Mouse (Mus musculus) bone marrow macrophage, adult 2 months (primary cell): ENCODE results near the gene Hoxc13.

Source experiments
- CTCF ChIP-seq: IDR thresholded peaks from 2 replicates; pipeline ENCODE4 v1.5.1; 2012; ENCODE audit warnings: low read depth, mild to moderate bottlenecking, low read length, moderate library complexity
- POLR2A ChIP-seq: IDR thresholded peaks from 2 replicates; pipeline ENCODE4 v1.6.1; 2012; ENCODE audit warnings: mild to moderate bottlenecking, low read depth, low read length, borderline replicate concordance

DNA sequence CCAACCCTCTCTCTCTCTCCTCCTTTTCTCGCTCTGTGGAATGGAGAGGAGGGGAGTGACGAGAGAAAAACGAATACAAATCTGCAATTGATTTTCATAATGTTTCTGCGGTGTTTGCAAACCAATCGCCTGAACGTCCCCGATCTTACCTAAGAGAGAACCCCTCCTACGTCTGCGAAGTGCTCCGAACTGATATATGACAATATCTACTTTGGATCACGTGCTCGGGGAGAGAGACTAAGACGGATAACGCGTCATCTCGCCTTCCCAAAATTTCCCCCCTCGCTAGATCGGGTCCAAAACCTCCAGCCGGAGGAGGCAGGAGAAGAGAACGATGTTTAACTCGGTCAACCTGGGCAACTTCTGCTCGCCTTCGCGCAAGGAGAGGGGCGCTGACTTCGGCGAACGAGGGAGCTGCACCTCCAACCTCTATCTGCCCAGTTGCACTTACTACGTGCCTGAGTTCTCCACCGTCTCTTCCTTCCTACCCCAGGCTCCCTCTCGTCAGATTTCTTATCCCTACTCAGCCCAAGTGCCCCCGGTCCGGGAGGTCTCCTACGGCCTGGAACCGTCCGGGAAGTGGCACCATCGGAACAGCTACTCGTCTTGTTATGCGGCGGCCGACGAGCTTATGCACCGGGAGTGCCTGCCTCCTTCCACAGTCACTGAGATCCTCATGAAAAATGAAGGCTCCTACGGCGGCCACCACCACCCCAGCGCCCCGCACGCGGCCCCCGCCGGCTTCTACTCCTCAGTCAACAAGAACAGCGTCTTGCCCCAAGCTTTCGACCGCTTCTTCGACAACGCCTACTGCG lies 33.5 kb downstream of the Hoxc13 start, which contains the start of gene Hoxc11:
- no peak for TF ChIP-seq CTCF
- no peak for TF ChIP-seq POLR2A
